Mouse (Mus musculus) neural tube, embryonic 15.5 days (tissue): Measurements from ENCODE around the gene Orm1. TPM values are rescaled to one million over a fixed set of nuclear protein-coding genes. Genes with fewer than 3 reads are reported as not detected.

ENCODE experiments used
- ATAC-seq: fragments of 200-750 bp; cut with Nextera tagmentation; 2 replicates; pipeline ENCODE4 v1.8.0; 2017; ENCODE audit warnings: mild to moderate bottlenecking, moderate TSS enrichment, moderate library complexity; ENCODE audit not compliant: low FRiP score
- H3K27ac ChIP-seq: fragments of 300-500 bp; sonication (generic); replicated peaks from 2 replicates; pipeline ENCODE4 v1.5.1; 2015; ENCODE audit warnings: mild to moderate bottlenecking, inconsistent platforms
- H3K27me3 ChIP-seq: fragments of 300-500 bp; sonication (generic); replicated peaks from 2 replicates; pipeline ENCODE4 v1.6.1; 2015; ENCODE audit warnings: inconsistent platforms
- H3K36me3 ChIP-seq: fragments of 300-500 bp; sonication (generic); 2 replicates; pipeline ENCODE4 v1.6.1; 2015; ENCODE audit warnings: inconsistent platforms
- H3K4me1 ChIP-seq: fragments of 300-500 bp; sonication (generic); 2 replicates; pipeline ENCODE4 v1.6.1; 2015; ENCODE audit warnings: inconsistent platforms
- H3K4me2 ChIP-seq: fragments of 300-500 bp; sonication (generic); 2 replicates; pipeline ENCODE4 v1.6.1; 2015; ENCODE audit warnings: inconsistent platforms, mild to moderate bottlenecking, moderate library complexity
- H3K4me3 ChIP-seq: fragments of 300-500 bp; sonication (generic); replicated peaks from 2 replicates; pipeline ENCODE4 v1.5.1; 2015; ENCODE audit warnings: mild to moderate bottlenecking, inconsistent platforms
- H3K9ac ChIP-seq: fragments of 300-500 bp; sonication (generic); replicated peaks from 2 replicates; pipeline ENCODE4 v1.6.1; 2015; ENCODE audit warnings: mild to moderate bottlenecking, inconsistent platforms
- H3K9me3 ChIP-seq: fragments of 300-500 bp; sonication (generic); replicated peaks from 2 replicates; pipeline ENCODE4 v1.6.1; 2016; ENCODE audit warnings: inconsistent platforms
- WGBS: fragments of 180-500 bp; shearing (Covaris S2); methylation state at CpG from one replicate; pipeline ENCODE4 v1.1.7; 2015; ENCODE audit warnings: mixed read lengths; 5-methylcytosine and 5-hydroxymethylcytosine counted together
- polyA plus RNA-seq: library from polyadenylated mRNA; unstranded; fragments of >200 nt; fragmentation: Nextera tagmentation; extraction: Ambion mirVana; gene quantifications from 2 replicates; pipeline ENCODE4 v1.2.1, GENCODE M21; 2015

Orm1 gene
- polyA plus RNA-seq, 1 experiment from 2014 or later, result not detected

DNA sequence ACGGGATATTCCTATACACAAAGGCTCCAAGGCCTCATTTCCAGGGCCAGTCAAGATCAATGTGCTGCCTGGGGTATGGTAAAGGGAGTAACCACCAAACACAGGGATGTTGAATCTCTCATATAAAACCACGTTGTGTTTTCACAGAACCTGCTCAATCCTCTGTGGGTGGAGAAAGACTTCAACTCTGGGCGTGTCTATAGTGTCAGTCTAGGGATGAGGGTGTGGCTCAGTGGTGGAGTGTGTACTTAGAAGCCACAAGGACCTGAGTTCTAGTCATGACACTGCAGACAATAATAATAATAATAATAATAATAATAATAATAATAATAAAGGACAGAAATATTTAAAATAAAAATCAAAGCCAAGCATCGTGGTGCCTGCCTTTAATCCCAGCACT lies 39.9 kb downstream of the Orm1 start:
- Histone ChIP-seq H3K27me3 (no peaks in the 10 kb centered on the region), H3K4me2 (no peak overlapping the region), H3K4me1 (peaks cover 7% of the 10 kb centered on the region), H3K36me3 (peaks cover 15% of the 10 kb centered on the region), H3K9ac (no peak overlapping the region), H3K9me3 (no peaks in the 10 kb centered on the region), H3K27ac (no peak overlapping the region), H3K4me3 (no peak overlapping the region)
- 96% methylated on average over 4 of the region's 4 CpGs for WGBS
- no peak for ATAC-seq

DNA sequence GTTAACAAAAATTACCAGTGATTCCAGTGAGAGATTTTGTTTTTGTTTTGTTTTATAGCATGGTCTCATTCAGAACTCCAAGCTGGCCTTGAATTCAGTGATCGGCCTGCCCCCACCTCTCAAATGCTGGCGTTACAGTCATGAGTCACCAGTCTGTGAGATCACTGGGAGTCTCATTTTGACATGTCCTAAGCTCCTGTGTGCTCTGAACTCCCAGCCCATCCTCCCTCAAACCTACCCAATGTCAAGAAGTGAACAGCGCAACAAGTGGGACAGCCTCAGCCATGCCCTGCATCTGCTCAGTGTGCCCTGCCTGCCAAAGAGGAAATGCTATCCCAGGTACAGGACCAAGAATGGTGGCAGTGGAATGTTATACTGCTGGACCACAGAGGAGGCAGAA lies 40.9 kb downstream of the Orm1 start:
- Histone ChIP-seq H3K4me2 (no peak overlapping the region), H3K27ac (no peak overlapping the region), H3K36me3 (peaks cover 5% of the 10 kb centered on the region; the same call in 1 of the 2 replicates), H3K27me3 (no peaks in the 10 kb centered on the region), H3K9ac (no peak overlapping the region), H3K4me1 (peaks cover 17% of the 10 kb centered on the region), H3K4me3 (no peak overlapping the region), H3K9me3 (no peaks in the 10 kb centered on the region)
- ATAC-seq, result no peak
- 96% methylated on average over 3 of the region's 3 CpGs for WGBS

DNA sequence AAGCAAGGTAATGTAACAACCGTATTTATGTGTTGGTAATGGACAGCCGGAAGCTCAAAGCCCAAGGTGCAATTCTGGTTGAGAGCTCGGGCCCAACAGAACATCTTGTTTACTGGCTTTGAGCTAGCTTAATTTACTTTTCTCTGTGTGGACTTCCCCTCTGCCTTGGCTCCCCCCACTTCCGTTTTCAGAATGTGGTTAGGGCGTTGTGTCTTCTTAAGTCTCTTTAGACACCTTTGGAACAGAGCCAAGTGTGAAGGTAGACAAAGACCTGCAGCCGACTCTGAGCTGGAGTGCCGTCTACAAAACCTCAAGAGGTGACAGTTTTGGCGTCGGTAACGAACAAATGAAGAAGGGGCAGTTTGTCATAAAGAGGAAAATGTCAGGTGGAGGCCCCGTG lies 41.4 kb downstream of the Orm1 start:
- no peak for ATAC-seq
- Histone ChIP-seq H3K9me3 (no peaks in the 10 kb centered on the region), H3K9ac (no peak overlapping the region), H3K27ac (no peak overlapping the region), H3K27me3 (no peaks in the 10 kb centered on the region), H3K36me3 (0 out of 2 replicates have a peak, but pooled peaks cover 5% of the 10 kb centered on the region), H3K4me2 (no peak overlapping the region), H3K4me1 (peaks cover 19% of the 10 kb centered on the region), H3K4me3 (no peak overlapping the region)
- WGBS, result 82% methylated on average over 11 of the region's 11 CpGs

DNA sequence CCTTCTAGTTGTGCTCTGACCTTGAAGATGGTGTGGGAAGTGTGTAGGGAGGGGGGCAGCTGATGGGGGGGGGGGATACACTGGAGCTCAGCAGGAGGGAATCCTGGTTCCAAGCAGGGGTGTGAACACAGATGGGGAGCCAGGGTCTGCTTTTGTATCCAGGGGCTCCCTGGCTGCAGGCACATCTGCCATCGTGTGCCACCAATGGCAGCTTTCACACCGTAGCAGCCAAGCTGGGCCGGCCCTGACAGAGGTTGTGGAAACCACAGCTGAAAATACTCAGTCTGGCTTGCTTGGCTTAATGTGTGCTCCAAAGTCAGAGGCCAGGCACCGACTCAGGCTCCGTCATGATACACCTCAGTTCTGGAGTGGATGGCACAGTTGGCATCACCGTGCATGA lies 43.7 kb downstream of the Orm1 start:
- WGBS, result 57% methylated on average over 6 of the region's 6 CpGs
- Histone ChIP-seq H3K9ac (no peak overlapping the region), H3K27me3 (no peaks in the 10 kb centered on the region), H3K4me3 (no peak overlapping the region), H3K27ac (no peak overlapping the region), H3K4me2 (no peak overlapping the region), H3K9me3 (no peaks in the 10 kb centered on the region), H3K36me3 (no peaks in the 10 kb centered on the region), H3K4me1 (peaks cover 19% of the 10 kb centered on the region)
- ATAC-seq, result no peak

DNA sequence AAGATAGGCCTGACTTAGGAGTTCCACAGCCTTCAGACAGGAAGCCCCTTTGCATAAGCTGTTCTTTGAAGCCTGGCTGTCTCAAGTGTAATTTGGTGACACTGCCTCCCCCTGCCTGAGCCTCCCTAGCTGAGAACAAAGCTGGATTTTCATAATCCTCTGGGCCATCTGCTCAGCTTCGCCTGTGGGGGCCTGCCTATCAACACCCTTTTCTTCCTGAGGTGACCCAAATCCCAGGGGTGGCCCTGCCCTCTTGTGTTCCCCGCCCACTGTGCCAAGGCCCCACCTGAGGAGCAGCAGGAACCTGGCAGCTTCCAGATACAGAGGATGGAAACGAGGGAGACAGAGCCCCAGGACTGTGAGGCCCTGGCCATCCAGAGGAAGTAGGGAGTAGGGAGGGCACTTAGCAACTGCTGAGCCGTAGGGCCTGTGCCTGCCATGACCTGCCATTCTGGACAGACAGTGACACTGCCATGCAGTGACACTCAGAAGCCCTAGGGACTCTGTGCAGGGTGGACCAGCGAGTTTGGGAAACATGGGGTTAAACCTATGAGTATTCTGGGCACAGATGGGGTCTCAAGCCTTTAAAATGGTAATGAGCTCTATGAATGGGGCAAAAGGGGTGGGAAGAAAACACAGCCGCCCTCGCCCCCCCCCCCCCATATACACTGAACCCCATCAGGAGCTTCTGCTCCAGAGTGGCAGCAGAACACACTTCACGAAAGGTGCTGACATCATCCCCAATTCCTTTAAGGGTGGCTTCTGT lies 44.9 kb downstream of the Orm1 start:
- Histone ChIP-seq H3K4me2 (no peak overlapping the region), H3K4me1 (peaks cover 19% of the 10 kb centered on the region), H3K27me3 (no peaks in the 10 kb centered on the region), H3K27ac (0 out of 2 replicates have a peak overlapping the region, but pooled peaks have one; percentile 3), H3K36me3 (no peaks in the 10 kb centered on the region), H3K9ac (no peak overlapping the region), H3K4me3 (no peak overlapping the region), H3K9me3 (no peaks in the 10 kb centered on the region)
- ATAC-seq, result peak; percentile 53
- WGBS, result 21% methylated on average over 8 of the region's 8 CpGs

DNA sequence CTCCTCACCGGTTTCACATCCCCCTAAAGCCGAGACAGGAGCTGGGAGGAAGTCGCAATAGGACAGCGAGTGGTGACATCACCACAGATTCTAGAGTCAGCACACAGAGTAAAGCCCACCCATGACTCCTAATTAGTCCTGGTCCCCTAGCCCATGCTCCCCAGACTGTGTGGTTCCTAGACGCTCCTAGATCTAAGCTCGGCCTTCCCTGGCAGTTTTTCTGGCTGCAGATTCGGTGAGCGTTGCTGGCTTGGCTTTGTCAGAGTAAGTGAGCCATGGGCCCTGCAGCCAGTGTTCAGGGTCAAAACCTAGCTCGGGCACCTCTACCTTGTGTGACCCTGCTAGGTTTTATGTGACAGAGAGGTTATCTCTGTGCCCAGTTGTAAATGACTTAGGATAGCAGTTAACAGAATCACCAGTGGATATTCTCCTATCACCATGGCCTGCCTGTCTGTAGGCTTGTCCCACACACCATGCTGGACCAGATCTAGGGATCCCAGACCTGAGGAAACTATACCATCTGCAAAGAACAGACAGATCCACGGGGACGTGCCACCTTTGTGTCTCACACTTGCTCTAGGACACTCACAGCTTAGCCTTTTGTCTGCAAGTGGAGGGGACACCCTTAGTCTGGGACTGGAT lies 45.6 kb downstream of the Orm1 start:
- Histone ChIP-seq H3K4me1 (peaks cover 19% of the 10 kb centered on the region), H3K4me3 (no peak overlapping the region), H3K9ac (no peak overlapping the region), H3K9me3 (no peaks in the 10 kb centered on the region), H3K36me3 (no peaks in the 10 kb centered on the region; the same call in 1 of the 2 replicates), H3K27ac (no peak overlapping the region), H3K4me2 (no peak overlapping the region), H3K27me3 (no peaks in the 10 kb centered on the region)
- ATAC-seq, result peak; percentile 56; the same call in 1 of the 2 replicates
- WGBS, result 40% methylated on average over 11 of the region's 11 CpGs

DNA sequence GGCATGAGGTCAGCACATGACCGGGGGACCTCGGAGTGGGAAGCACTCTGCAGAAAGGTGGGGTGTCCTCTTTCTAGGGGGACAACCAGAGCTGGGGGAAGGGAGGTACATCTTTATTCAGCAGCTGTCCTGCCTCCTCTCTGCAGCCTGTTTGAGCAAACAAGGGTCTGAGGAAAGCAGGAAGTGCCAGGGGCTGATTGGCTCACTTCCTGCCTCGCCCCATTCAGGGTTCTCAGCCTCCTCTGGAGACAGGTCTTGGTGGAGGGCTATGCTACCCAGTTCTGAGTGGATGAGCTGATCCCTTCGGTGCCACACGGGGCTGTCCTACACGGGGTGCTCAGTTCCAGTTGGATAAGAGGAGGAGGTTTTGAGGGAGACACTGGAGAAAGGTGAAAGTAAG lies 47.0 kb downstream of the Orm1 start:
- no peak overlapping the region for H3K9ac ChIP-seq
- H3K4me3 ChIP-seq, result no peak overlapping the region
- no peak for ATAC-seq
- WGBS, result 93% methylated on average over 6 of the region's 6 CpGs
- H3K36me3 ChIP-seq, result peaks cover 2% of the 10 kb centered on the region
- no peak overlapping the region for H3K4me2 ChIP-seq
- no peaks in the 10 kb centered on the region for H3K27me3 ChIP-seq
- no peak overlapping the region for H3K27ac ChIP-seq
- no peaks in the 10 kb centered on the region for H3K9me3 ChIP-seq
- H3K4me1 ChIP-seq, result peaks cover 19% of the 10 kb centered on the region

Other genes with a start within 250 kb of the Orm1 start
- gene Ambp, start 189.8 kb upstream of the Orm1 start, polyA plus RNA-seq, result 0.28 and 3.2 TPM in 2 replicates
- 0.05 and 8.4 TPM in 2 replicates for gene Kif12, start 172.4 kb upstream of the Orm1 start, polyA plus RNA-seq
- 2.8 and 4.5 TPM in 2 replicates for gene Col27a1, start 130.6 kb upstream of the Orm1 start, polyA plus RNA-seq
- not detected in 2 replicates for gene Orm3, start 11.6 kb downstream of the Orm1 start, polyA plus RNA-seq
- not detected in 2 replicates for gene Orm2, start 17.9 kb downstream of the Orm1 start, polyA plus RNA-seq
- 3.1 and 7.3 TPM in 2 replicates for gene Akna, start 58.8 kb downstream of the Orm1 start, polyA plus RNA-seq
- gene Whrn, start 151.4 kb downstream of the Orm1 start, polyA plus RNA-seq, result 5.5 and 5.6 TPM in 2 replicates
- gene Atp6v1g1, start 200.2 kb downstream of the Orm1 start, polyA plus RNA-seq, result 402 and 431 TPM in 2 replicates
- 4.9 and 7.0 TPM in 2 replicates for gene Tmem268, start 214.2 kb downstream of the Orm1 start, polyA plus RNA-seq